Mouse (Mus musculus): ENCODE data around the gene Ciart. TPM values are rescaled to one million over a fixed set of nuclear protein-coding genes. Genes with fewer than 3 reads are reported as not detected.
A peak's percentile ranks its signal among the peaks of the same experiment; 100 is the strongest.
"Not testable (repeated sequence)": the region's sequence is repeated elsewhere in the genome, so short reads cannot be mapped to it uniquely, and the experiment has no call there.

The Ciart gene
- total RNA-seq, 2 experiments from 2014 or later = not detected

GRCm38 (mm10) chr3:95870976-95871375 is 11.1 kb downstream of the Ciart start:
- ATAC-seq (replicated peaks; ENCODE audit: low FRiP score, poor library complexity, severe bottlenecking) = peak; percentile 28; the same call in 1 of the 2 replicates

GRCm38 (mm10) chr3:95867408-95867807 is 14.6 kb downstream of the Ciart start:
- no peak for ATAC-seq (replicated peaks; ENCODE audit: low FRiP score, poor library complexity, severe bottlenecking)

- no peak for ATAC-seq (replicated peaks; ENCODE audit: low FRiP score, poor library complexity, severe bottlenecking)
Measured at GRCm38 (mm10) chr3:95866071-95866470, 16.0 kb downstream of the Ciart start.

GRCm38 (mm10) chr3:95865571-95865970 is 16.5 kb downstream of the Ciart start:
- ATAC-seq (replicated peaks; ENCODE audit: low FRiP score, poor library complexity, severe bottlenecking) = no peak

GRCm38 (mm10) chr3:95865050-95865449 is 17.0 kb downstream of the Ciart start:
- no peak for ATAC-seq (replicated peaks; ENCODE audit: low FRiP score, poor library complexity, severe bottlenecking)

- no peak for ATAC-seq (replicated peaks; ENCODE audit: low FRiP score, poor library complexity, severe bottlenecking)
Measured at GRCm38 (mm10) chr3:95863578-95863977, 18.5 kb downstream of the Ciart start.

GRCm38 (mm10) chr3:95861796-95862195 is 20.3 kb downstream of the Ciart start:
- peak; percentile 91 for ATAC-seq (replicated peaks; ENCODE audit: low FRiP score, poor library complexity, severe bottlenecking)

- no peak for ATAC-seq (replicated peaks; ENCODE audit: low FRiP score, poor library complexity, severe bottlenecking)
Measured at GRCm38 (mm10) chr3:95861216-95861615, 20.8 kb downstream of the Ciart start.

- ATAC-seq (replicated peaks; ENCODE audit: low FRiP score, poor library complexity, severe bottlenecking) = no peak
Measured at GRCm38 (mm10) chr3:95860323-95860722, 21.7 kb downstream of the Ciart start.

GRCm38 (mm10) chr3:95858278-95858677 is 23.8 kb downstream of the Ciart start:
- ATAC-seq (replicated peaks; ENCODE audit: low FRiP score, poor library complexity, severe bottlenecking) = not testable (repeated sequence)

- ATAC-seq (replicated peaks; ENCODE audit: low FRiP score, poor library complexity, severe bottlenecking) = not testable (repeated sequence)
Measured at GRCm38 (mm10) chr3:95857050-95857449, 25.0 kb downstream of the Ciart start.

- ATAC-seq (replicated peaks; ENCODE audit: low FRiP score, poor library complexity, severe bottlenecking) = peak; percentile 16
Measured at GRCm38 (mm10) chr3:95856115-95856514, 25.9 kb downstream of the Ciart start.

- ATAC-seq (replicated peaks; ENCODE audit: low FRiP score, poor library complexity, severe bottlenecking) = peak; percentile 97
Measured at GRCm38 (mm10) chr3:95855502-95856089, 26.5 kb downstream of the Ciart start, which contains the start of gene Prpf3. TSS of gene Prpf3 (minus strand) at chr3:95855885.

- no peak for ATAC-seq (replicated peaks; ENCODE audit: low FRiP score, poor library complexity, severe bottlenecking)
Measured at GRCm38 (mm10) chr3:95851317-95851716, 30.7 kb downstream of the Ciart start.

GRCm38 (mm10) chr3:95850611-95851010 is 31.4 kb downstream of the Ciart start:
- no peak for ATAC-seq (replicated peaks; ENCODE audit: low FRiP score, poor library complexity, severe bottlenecking)

- ATAC-seq (replicated peaks; ENCODE audit: low FRiP score, poor library complexity, severe bottlenecking) = no peak
Measured at GRCm38 (mm10) chr3:95842503-95843214, 39.4 kb downstream of the Ciart start.

GRCm38 (mm10) chr3:95839250-95839649 is 42.8 kb downstream of the Ciart start:
- no peak for ATAC-seq (replicated peaks; ENCODE audit: low FRiP score, poor library complexity, severe bottlenecking)

- no peak for ATAC-seq (replicated peaks; ENCODE audit: low FRiP score, poor library complexity, severe bottlenecking)
Measured at GRCm38 (mm10) chr3:95829053-95829452, 53.0 kb downstream of the Ciart start.

Data from erythroblast, adult 5-6 weeks (primary cell).